Mouse (Mus musculus): Measurements from ENCODE around the gene Kdm4c. TPM values are rescaled to one million over a fixed set of nuclear protein-coding genes. Genes with fewer than 3 reads are reported as not detected.
A peak's percentile ranks its signal among the peaks of the same experiment; 100 is the strongest.
"Not testable (repeated sequence)": the region's sequence is repeated elsewhere in the genome, so short reads cannot be mapped to it uniquely, and the experiment has no call there.

Gene Kdm4c
- polyA plus RNA-seq, 3 experiments from 2014 or later: 29.1 to 34.6 (median 31.0) TPM

DNA sequence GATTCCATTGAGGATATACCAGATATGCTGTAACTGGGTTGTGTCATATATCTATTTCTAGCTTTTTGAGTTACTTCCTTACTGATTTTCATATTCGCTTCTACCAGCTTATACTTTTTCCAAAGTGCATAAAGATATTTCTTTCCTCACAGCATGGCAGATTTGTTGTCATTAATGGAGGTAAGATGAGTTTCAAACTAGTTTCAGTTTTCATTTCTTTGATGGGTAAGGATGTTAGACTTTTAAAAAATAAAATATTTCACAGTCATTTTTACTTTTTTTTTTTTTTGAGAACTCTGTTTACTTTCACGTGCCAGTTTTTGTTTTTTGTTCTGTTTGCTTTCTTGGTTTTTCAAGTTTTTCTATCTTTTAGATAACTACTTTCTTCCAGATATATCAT, 70.6 kb downstream of the Kdm4c start:
- ATAC-seq: peak; percentile 87

- ATAC-seq: no peak
Measured at GRCm38 (mm10) chr4:74315388-74315787, 73.1 kb downstream of the Kdm4c start.

DNA sequence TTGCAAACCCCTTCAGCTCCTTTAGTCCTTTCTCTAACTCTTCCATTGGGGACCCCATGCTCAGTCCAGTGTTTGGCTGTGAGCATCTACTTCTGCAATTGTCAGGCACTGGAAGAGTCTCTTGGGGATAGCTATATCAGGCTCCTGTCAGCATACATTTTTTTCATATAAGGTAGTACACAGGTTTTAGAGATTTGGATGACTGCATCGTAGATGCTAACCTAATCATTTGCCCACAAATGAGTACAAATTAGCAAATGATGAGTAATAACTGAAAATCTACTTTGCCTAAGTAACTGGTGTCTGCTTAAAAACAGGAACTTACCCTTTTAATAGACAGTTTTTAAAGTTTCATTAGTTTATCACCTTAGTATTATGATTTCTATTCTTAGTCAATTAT, 77.0 kb downstream of the Kdm4c start:
- no peak for ATAC-seq

DNA sequence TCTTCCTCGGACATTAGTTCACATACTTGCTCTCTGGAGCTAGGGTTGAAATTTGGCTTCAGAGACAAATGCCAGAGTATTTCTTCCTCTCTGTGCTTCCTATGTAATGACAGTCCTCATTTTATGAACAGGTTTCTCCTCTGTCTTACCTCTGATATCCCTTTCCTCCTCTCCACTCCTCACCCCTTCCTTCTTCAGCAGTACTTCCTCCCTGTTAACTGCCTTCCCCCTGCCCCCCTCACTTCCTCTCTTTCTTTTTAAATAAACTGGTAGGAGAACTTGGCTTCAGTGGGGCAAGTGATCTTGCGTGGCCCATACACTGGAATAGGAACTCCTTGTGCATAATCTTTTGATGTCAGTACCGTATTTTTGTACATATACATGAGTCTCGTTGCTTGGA, 115.2 kb downstream of the Kdm4c start:
- ATAC-seq: no peak

- no peak for ATAC-seq
Measured at GRCm38 (mm10) chr4:74360274-74360673, 118.0 kb downstream of the Kdm4c start.

DNA sequence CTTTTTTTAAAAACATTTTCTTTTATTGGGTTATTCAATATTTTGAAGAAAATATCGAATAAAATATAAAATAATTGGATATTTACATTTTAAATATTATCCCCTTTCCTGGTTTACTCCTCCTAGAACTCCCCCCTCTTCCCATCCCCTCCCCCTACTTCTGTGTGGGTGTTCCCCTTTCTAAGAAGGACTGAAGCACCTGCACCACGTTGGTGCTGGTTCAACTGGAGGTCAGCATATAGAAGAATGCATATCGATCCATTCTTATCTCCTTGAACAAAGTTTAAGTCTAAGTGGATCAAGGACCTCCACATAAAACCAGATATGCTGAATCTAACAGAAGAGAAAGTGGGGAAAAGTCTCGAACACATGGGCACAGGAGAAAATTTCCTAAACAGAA, 144.3 kb downstream of the Kdm4c start:
- ATAC-seq: no peak

GRCm38 (mm10) chr4:74393162-74393561, 150.9 kb downstream of the Kdm4c start:
- no peak for ATAC-seq

DNA sequence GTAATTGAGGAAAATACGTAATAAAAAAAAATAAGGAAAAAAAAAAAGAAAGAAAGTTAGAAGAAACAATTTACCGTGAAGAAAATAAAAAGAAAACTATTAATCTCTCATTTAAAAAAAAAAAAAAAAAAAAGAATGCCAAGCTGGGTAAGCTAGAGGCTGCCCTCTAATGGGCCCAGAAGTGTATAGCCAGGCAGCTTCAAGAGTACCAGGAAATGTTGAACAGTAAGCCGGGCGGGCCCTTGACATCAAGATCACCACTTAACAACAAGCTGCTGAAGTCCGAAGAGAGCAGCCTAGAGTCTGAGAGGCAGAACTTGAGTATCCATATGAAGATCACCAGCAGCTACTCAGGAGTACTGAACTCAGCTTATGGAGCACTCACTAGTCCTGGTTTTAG, 154.3 kb downstream of the Kdm4c start:
- no peak for ATAC-seq

DNA sequence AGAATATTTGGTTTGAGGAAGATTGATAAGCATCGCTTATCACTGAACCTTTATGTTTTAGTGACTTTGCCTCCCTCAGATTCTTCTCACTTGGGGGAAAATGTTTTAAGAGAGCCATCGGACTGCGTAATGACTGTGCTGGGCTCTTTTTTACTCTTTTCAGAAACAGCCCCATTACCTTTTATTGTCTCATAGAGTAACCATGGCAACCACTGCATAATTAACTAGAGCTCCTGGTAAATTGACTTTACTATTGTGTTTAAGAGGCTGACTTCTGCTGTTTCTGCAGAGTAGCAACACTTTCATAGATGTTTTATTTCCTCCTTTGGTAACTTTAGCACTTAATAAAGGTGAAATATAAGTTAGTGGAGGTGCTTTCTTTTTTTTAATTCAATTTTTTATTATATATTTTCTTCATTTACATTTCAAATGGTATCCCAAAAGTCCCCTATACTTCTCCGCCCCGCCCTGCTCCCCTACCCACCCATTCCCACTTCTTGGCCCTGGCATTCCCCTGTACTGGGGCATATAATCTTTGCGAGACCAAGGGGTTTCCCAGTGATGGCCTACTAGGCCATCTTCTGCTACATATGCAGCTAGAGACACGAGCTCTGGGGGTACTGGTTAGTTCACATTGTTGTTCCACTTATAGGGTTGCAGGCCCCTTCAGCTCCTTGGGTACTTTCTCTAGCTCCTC, 159.5 kb downstream of the Kdm4c start:
- not testable (repeated sequence) for ATAC-seq

- no peak for ATAC-seq
Measured at GRCm38 (mm10) chr4:74408731-74409130, 166.4 kb downstream of the Kdm4c start.

DNA sequence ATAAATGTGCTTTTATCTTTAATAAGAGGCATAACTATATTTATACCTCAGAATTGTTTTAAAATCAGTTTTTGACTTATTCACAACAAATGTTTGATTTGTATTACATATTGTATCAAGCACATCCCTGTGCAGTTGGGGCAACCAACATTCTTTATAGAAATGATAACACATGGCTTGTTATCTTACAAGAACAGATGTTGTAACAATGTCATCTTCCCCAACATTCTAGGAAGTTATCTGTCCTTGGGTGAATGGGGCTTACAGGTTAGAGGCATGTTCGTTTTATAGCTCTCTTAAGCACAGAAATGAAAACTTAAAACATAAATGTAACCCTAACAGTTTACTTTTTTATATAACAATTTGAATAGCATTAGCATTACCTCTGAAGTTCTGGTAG, 177.5 kb downstream of the Kdm4c start:
- ATAC-seq: no peak

Other genes starting within 250 kb of the Kdm4c start
- not detected for gene Frmd3, start 229.1 kb upstream of the Kdm4c start, polyA plus RNA-seq (2017; shearing (Covaris generic))